Mouse (Mus musculus): ENCODE results near the gene Myrfl.

DNA sequence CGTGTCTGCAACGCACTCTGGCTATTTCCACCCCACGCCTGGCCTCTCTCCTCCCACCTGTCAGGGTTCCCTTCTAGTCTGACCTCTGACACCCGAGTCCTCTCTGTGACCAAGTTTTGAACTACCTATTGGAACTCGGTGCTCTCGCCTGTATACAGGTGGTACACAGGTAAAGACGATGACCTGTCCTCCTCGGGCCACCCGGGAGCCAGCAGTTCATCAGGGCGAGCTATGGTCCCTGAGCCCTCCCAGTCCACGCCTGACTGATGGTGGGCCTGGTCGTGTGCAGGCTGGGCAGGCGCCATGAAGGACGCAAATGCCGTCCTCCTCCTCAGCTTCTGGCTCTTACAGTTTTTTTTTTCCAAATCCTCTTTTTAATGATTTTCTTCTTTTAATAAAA lies 24.7 kb upstream of the Myrfl start:
- TF ChIP-seq POLR2A (IDR thresholded peaks at IDR 0.05; ENCODE audit: low read depth, low read length) (no peak), CTCF (IDR thresholded peaks at IDR 0.05; ENCODE audit: extremely low read depth, insufficient read depth, insufficient read length, insufficient replicate concordance) (no peak)
